Mouse (Mus musculus): ENCODE data around the gene Braf. TPM values are rescaled to one million over a fixed set of nuclear protein-coding genes. Genes with fewer than 3 reads are reported as not detected.
"Not testable (repeated sequence)": the region's sequence is repeated elsewhere in the genome, so short reads cannot be mapped to it uniquely, and the experiment has no call there.

Braf gene
- polyA plus RNA-seq, 1 experiment: 33.8 TPM

DNA sequence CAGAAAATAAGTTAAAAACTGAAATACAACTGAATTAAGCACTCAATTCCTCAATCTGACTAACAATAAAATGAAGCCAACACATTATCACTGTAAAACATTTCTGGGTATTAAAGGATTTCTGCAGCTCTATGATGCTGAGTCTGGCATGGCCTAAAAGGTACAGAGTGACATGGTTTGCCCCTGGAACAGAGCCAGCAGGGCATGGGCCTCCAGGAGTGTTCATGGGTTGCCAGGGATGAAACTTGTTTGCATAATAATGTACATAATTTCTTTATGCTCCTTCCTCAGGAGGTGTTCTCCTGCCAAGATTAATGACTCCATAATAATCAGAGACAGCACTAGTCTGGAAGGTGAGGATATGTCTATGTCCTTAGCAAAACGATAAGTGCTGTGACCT is 32.1 kb downstream of the Braf start:
- WGBS: 12% methylated on average over 1 of the region's 1 CpGs

DNA sequence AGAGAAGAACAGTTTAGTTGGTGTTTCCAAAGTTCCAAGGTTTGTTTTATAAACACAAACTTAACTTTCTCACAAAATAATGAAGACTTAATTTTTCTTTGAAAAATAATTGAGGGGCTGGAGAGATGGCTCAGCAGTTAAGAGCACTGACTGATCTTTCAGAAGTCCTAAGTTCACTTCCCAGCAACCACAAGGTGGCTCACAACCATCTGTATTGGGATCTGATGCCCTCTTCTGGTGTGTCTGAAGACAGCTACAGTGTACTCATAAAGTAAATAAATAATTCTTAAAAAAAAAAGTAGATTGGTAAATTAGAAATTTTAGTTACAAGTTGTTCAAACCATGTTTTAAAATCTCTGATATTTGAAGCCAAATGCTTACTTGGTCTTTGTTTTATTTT is 38.4 kb downstream of the Braf start:
- not testable (repeated sequence) for H3K27me3 ChIP-seq (ENCODE audit: control insufficient read depth, insufficient read depth, low read length); DNase-seq; H3K27ac ChIP-seq (ENCODE audit: insufficient read depth, low read length); H3K4me3 ChIP-seq (replicated peaks; ENCODE audit: insufficient read depth, low read depth, low read length); H3K4me1 ChIP-seq (ENCODE audit: control insufficient read depth, insufficient read depth, low read length)

More for the DNA sequence above, 32.1 kb downstream of the Braf start:
- no peak for TF ChIP-seq POLR2A (IDR thresholded peaks at IDR 0.05; ENCODE audit: borderline replicate concordance, insufficient read depth, low read length)
- TF ChIP-seq CTCF (IDR thresholded peaks at IDR 0.05; ENCODE audit: borderline replicate concordance, insufficient read depth, low read depth, low read length): no peak
- peak; percentile 29 to 44 for DNase-seq
- Histone ChIP-seq H3K27ac (ENCODE audit: insufficient read depth, low read length) (no peak overlapping the region), H3K4me1 (ENCODE audit: control insufficient read depth, insufficient read depth, low read length) (peaks cover 3% of the 10 kb centered on the region; the same call in 1 of the 2 replicates), H3K4me3 (replicated peaks; ENCODE audit: insufficient read depth, low read depth, low read length) (no peak overlapping the region), H3K27me3 (ENCODE audit: control insufficient read depth, insufficient read depth, low read length) (no peaks in the 10 kb centered on the region)

DNA sequence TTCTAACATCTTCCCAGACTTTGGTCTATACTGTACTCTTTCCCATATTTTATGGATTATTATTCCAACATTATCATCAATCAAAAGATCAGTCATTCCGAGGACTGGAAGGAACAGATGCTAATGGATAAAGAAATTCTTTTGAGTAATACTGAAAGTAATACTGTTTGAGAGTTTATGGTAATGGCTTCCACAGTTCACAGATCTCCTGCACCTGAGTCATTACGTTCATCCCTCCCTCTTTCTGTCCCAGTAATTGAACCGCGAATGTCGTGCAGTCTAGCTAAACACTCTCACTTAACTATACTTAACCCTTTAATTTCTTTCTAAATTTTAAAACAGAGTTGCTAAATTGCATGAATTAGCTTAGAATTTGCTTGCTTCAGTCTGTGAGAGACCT is 43.5 kb downstream of the Braf start:
- TF ChIP-seq POLR2A (IDR thresholded peaks at IDR 0.05; ENCODE audit: borderline replicate concordance, insufficient read depth, low read length) (no peak), CTCF (IDR thresholded peaks at IDR 0.05; ENCODE audit: borderline replicate concordance, insufficient read depth, low read depth, low read length) (no peak)
- no peak overlapping the region for H3K27ac ChIP-seq (ENCODE audit: insufficient read depth, low read length)
- H3K27me3 ChIP-seq (ENCODE audit: control insufficient read depth, insufficient read depth, low read length): no peaks in the 10 kb centered on the region
- no peak for DNase-seq
- H3K4me3 ChIP-seq (replicated peaks; ENCODE audit: insufficient read depth, low read depth, low read length): no peak overlapping the region
- H3K4me1 ChIP-seq (ENCODE audit: control insufficient read depth, insufficient read depth, low read length): no peaks in the 10 kb centered on the region
- 73% methylated on average over 5 of the region's 5 CpGs for WGBS

DNA sequence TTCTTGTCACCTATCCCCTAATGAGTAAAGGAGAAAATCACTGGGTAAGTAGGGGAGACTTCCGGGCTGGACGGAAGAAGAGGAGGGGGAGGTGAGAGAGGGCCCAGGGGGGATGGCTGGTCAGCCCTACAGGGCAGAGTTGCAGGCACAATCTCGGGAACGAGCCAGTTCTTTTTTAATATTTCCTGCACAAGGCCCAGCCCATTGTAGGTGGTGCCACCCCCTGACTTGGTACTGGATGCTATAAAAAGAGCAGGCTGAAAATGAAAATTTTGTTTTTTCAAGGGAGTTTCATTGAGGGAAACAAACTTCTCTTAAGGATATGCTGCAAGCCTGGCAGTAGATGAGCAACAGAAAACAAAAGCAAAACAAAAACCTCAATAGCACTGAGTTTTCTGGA is 44.7 kb downstream of the Braf start:
- no peak overlapping the region for H3K27ac ChIP-seq (ENCODE audit: insufficient read depth, low read length)
- H3K4me1 ChIP-seq (ENCODE audit: control insufficient read depth, insufficient read depth, low read length): no peaks in the 10 kb centered on the region
- no peak for DNase-seq
- H3K4me3 ChIP-seq (replicated peaks; ENCODE audit: insufficient read depth, low read depth, low read length): no peak overlapping the region
- no peak for TF ChIP-seq CTCF (IDR thresholded peaks at IDR 0.05; ENCODE audit: borderline replicate concordance, insufficient read depth, low read depth, low read length)
- no peak for TF ChIP-seq POLR2A (IDR thresholded peaks at IDR 0.05; ENCODE audit: borderline replicate concordance, insufficient read depth, low read length)
- 37% methylated on average over 4 of the region's 4 CpGs for WGBS
- no peaks in the 10 kb centered on the region for H3K27me3 ChIP-seq (ENCODE audit: control insufficient read depth, insufficient read depth, low read length)

DNA sequence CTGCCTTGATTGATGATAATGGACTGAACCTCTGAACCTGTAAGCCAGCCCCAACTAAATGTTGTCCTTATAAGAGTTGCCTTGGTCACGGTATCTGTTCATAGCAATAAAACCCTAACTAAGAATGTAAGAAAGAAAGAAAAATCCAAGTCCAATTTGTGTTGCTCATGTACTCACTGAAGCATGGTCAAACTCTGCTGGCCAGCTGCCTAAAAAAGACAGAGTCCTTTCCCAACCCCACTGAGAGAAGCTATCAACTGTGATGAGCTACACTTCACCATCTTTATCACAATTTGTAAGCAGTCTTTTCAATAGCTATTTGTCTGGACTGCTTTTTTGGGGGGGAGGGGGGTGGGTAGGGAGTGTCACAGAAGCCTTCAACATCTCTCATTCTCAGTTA is 47.0 kb downstream of the Braf start:
- Histone ChIP-seq H3K4me1 (ENCODE audit: control insufficient read depth, insufficient read depth, low read length) (no peaks in the 10 kb centered on the region), H3K27me3 (ENCODE audit: control insufficient read depth, insufficient read depth, low read length) (no peaks in the 10 kb centered on the region)
- 100% methylated on average over 1 of the region's 1 CpGs for WGBS

DNA sequence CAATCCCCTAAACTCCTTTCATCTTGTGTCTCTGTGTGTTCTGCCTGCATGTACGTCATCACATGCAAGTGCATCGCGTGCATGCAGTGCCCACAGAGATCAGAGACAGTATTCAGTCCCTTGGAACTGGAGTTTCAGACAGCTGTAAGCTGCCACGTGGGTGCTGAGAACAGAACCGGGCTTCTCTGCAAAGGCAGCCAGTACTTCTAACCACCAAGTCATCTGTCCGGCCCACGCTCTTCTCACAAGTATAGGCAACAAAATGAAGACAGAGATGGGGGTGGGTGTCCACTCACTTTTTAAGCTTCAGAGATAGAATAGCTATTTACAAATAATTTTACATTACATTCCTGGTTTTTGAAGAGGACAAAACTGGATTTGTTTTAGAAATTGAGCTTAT is 50.2 kb downstream of the Braf start:
- 82% methylated on average over 7 of the region's 7 CpGs for WGBS
- no peak overlapping the region for H3K4me3 ChIP-seq (replicated peaks; ENCODE audit: insufficient read depth, low read depth, low read length)
- H3K27me3 ChIP-seq (ENCODE audit: control insufficient read depth, insufficient read depth, low read length): no peaks in the 10 kb centered on the region
- TF ChIP-seq POLR2A (IDR thresholded peaks at IDR 0.05; ENCODE audit: borderline replicate concordance, insufficient read depth, low read length) (no peak), CTCF (IDR thresholded peaks at IDR 0.05; ENCODE audit: borderline replicate concordance, insufficient read depth, low read depth, low read length) (no peak)
- no peak overlapping the region for H3K27ac ChIP-seq (ENCODE audit: insufficient read depth, low read length)
- no peaks in the 10 kb centered on the region for H3K4me1 ChIP-seq (ENCODE audit: control insufficient read depth, insufficient read depth, low read length)
- DNase-seq: no peak

More for the DNA sequence above, 47.0 kb downstream of the Braf start:
- Histone ChIP-seq H3K27ac (ENCODE audit: insufficient read depth, low read length) (no peak overlapping the region), H3K4me3 (replicated peaks; ENCODE audit: insufficient read depth, low read depth, low read length) (no peak overlapping the region)
- TF ChIP-seq CTCF (IDR thresholded peaks at IDR 0.05; ENCODE audit: borderline replicate concordance, insufficient read depth, low read depth, low read length) (no peak), POLR2A (IDR thresholded peaks at IDR 0.05; ENCODE audit: borderline replicate concordance, insufficient read depth, low read length) (no peak)
- no peak for DNase-seq

DNA sequence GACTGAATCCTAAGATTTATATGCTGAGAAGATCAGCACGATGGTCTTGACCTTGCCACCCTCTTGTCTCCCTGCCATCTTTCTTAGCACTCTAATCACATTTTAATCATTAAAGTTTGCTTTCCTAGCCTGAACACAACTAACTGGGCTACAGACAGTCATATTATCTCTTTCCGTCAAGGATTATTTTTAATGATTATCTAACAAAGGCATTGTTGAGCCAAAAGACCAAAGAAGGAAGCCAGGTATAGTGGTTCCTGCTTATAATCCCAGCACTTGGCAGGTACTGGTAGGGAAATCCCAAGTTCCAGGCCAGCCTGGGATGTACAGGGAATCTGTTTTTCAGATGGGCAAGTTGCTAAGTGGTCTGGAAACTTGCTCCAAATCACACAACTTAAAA is 114.0 kb downstream of the Braf start:
- TF ChIP-seq CTCF (IDR thresholded peaks at IDR 0.05; ENCODE audit: borderline replicate concordance, insufficient read depth, low read depth, low read length): no peak
- no peak for TF ChIP-seq POLR2A (IDR thresholded peaks at IDR 0.05; ENCODE audit: borderline replicate concordance, insufficient read depth, low read length)
- DNase-seq: no peak

DNA sequence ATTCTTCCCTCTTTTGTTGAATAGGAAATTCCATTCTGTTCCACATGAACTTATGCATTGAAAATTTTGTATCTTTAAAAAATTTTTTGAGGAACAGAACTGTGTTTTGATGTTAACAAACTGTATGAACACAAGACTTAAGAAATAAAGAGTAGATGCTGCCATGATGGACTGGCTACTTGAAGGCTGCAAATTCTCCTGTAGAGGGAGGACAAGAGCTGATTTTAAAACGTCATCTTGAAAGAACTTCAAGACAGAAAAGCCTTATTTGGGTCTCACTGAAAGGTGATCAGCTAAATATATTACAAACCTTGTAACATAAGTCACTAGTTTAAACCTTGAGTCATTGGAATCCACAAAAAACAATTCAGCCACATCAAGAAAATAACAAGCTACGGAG is 115.1 kb downstream of the Braf start:
- Histone ChIP-seq H3K27ac (ENCODE audit: insufficient read depth, low read length) (no peak overlapping the region), H3K27me3 (ENCODE audit: control insufficient read depth, insufficient read depth, low read length) (no peaks in the 10 kb centered on the region), H3K4me1 (ENCODE audit: control insufficient read depth, insufficient read depth, low read length) (no peaks in the 10 kb centered on the region), H3K4me3 (replicated peaks; ENCODE audit: insufficient read depth, low read depth, low read length) (no peak overlapping the region)
- DNase-seq: no peak
- TF ChIP-seq CTCF (IDR thresholded peaks at IDR 0.05; ENCODE audit: borderline replicate concordance, insufficient read depth, low read depth, low read length): no peak
- no peak for TF ChIP-seq POLR2A (IDR thresholded peaks at IDR 0.05; ENCODE audit: borderline replicate concordance, insufficient read depth, low read length)
- WGBS: 67% methylated on average over 2 of the region's 2 CpGs

More for the DNA sequence above, 114.0 kb downstream of the Braf start:
- Histone ChIP-seq H3K4me1 (ENCODE audit: control insufficient read depth, insufficient read depth, low read length) (no peaks in the 10 kb centered on the region), H3K27me3 (ENCODE audit: control insufficient read depth, insufficient read depth, low read length) (no peaks in the 10 kb centered on the region), H3K4me3 (replicated peaks; ENCODE audit: insufficient read depth, low read depth, low read length) (no peak overlapping the region), H3K27ac (ENCODE audit: insufficient read depth, low read length) (no peak overlapping the region)
- WGBS: 86% methylated on average over 2 of the region's 2 CpGs
